Mouse (Mus musculus) stomach, embryonic 16.5 days (tissue): ENCODE data around the gene Als2cl. TPM values are rescaled to one million over a fixed set of nuclear protein-coding genes. Genes with fewer than 3 reads are reported as not detected.

Source experiments
- ATAC-seq: fragments of 200-750 bp; cut with Nextera tagmentation; 2 replicates; pipeline ENCODE4 v1.8.0; 2017; ENCODE audit warnings: moderate number of reproducible peaks, moderate TSS enrichment; ENCODE audit not compliant: insufficient read depth, low FRiP score
- H3K27ac ChIP-seq: fragments of 300-500 bp; sonication (generic); 2 replicates; pipeline ENCODE4 v1.5.1; 2014; ENCODE audit warnings: low read length
- H3K27me3 ChIP-seq: fragments of 300-500 bp; sonication (generic); 2 replicates; pipeline ENCODE4 v1.6.1; 2014; ENCODE audit warnings: low read length, control low read depth, mixed read lengths; ENCODE audit not compliant: control insufficient read depth, insufficient read depth
- H3K36me3 ChIP-seq: fragments of 300-500 bp; sonication (generic); 2 replicates; pipeline ENCODE4 v1.6.1; 2014; ENCODE audit warnings: low read length; ENCODE audit not compliant: control insufficient read depth, insufficient read depth
- H3K4me1 ChIP-seq: fragments of 300-500 bp; sonication (generic); 2 replicates; pipeline ENCODE4 v1.6.1; 2014; ENCODE audit warnings: low read length, control low read depth, mixed read lengths; ENCODE audit not compliant: control insufficient read depth, insufficient read depth
- H3K4me2 ChIP-seq: fragments of 300-500 bp; sonication (generic); 2 replicates; pipeline ENCODE4 v1.6.1; 2014; ENCODE audit warnings: low read depth, low read length, mixed read lengths
- H3K4me3 ChIP-seq: fragments of 300-500 bp; sonication (generic); replicated peaks from 2 replicates; pipeline ENCODE4 v1.5.1; 2014; ENCODE audit warnings: mild to moderate bottlenecking, low read length
- H3K9ac ChIP-seq: fragments of 300-500 bp; sonication (generic); 2 replicates; pipeline ENCODE4 v1.6.1; 2014; ENCODE audit warnings: low read length
- H3K9me3 ChIP-seq: fragments of 300-500 bp; sonication (generic); replicated peaks from 2 replicates; pipeline ENCODE4 v1.6.1; 2016; ENCODE audit warnings: low read length, control low read depth; ENCODE audit not compliant: control insufficient read depth
- WGBS: fragments of 180-500 bp; shearing (Covaris S2); extraction: QIAGEN DNeasy Blood & Tissue Kit; methylation state at CpG from one replicate; pipeline ENCODE4 v1.1.7; 2014; 5-methylcytosine and 5-hydroxymethylcytosine counted together
- polyA plus RNA-seq: library from polyadenylated mRNA; unstranded; fragments of >200 nt; fragmentation: Nextera tagmentation; extraction: Ambion mirVana; gene quantifications from 2 replicates; pipeline ENCODE4 v1.2.1, GENCODE M21; 2015

Gene Als2cl
- polyA plus RNA-seq, 1 experiment from 2014 or later: 8.3 TPM

- no peaks in the 10 kb centered on the region for H3K9me3 ChIP-seq
- H3K4me1 ChIP-seq: no peaks in the 10 kb centered on the region; the same call in 1 of the 2 replicates
- H3K4me3 ChIP-seq: no peak overlapping the region
- no peak overlapping the region for H3K9ac ChIP-seq
- H3K36me3 ChIP-seq: no peaks in the 10 kb centered on the region
- H3K27ac ChIP-seq: no peak overlapping the region
- ATAC-seq: peak; percentile 38; the same call in 1 of the 2 replicates
- 0 out of 2 replicates have a peak overlapping the region, but pooled peaks have one; percentile 14 for H3K4me2 ChIP-seq
- no peaks in the 10 kb centered on the region for H3K27me3 ChIP-seq
- WGBS: 13% methylated on average over 21 of the region's 21 CpGs
These were observed 10.5 kb downstream of the Als2cl start for GRCm38 (mm10) chr9:110890026-110890783.

GRCm38 (mm10) chr9:110891077-110891828, 11.6 kb downstream of the Als2cl start:
- Histone ChIP-seq H3K4me1 (no peaks in the 10 kb centered on the region; the same call in 1 of the 2 replicates), H3K27ac (no peak overlapping the region), H3K4me3 (no peak overlapping the region), H3K27me3 (no peaks in the 10 kb centered on the region), H3K9me3 (no peaks in the 10 kb centered on the region), H3K4me2 (no peak overlapping the region), H3K9ac (no peak overlapping the region), H3K36me3 (no peaks in the 10 kb centered on the region)
- WGBS: 74% methylated on average over 12 of the region's 12 CpGs
- ATAC-seq: no peak

- WGBS: 81% methylated on average over 3 of the region's 3 CpGs
- no peak for ATAC-seq
- H3K4me2 ChIP-seq: no peak overlapping the region
- no peak overlapping the region for H3K4me3 ChIP-seq
- H3K4me1 ChIP-seq: no peaks in the 10 kb centered on the region; the same call in 1 of the 2 replicates
- no peaks in the 10 kb centered on the region for H3K36me3 ChIP-seq
- no peaks in the 10 kb centered on the region for H3K27me3 ChIP-seq
- H3K27ac ChIP-seq: no peak overlapping the region
- no peak overlapping the region for H3K9ac ChIP-seq
- no peaks in the 10 kb centered on the region for H3K9me3 ChIP-seq
These were observed 12.9 kb downstream of the Als2cl start for GRCm38 (mm10) chr9:110892552-110892951.

GRCm38 (mm10) chr9:110893429-110893828, 13.8 kb downstream of the Als2cl start:
- H3K36me3 ChIP-seq: no peaks in the 10 kb centered on the region
- no peak for ATAC-seq
- H3K27ac ChIP-seq: no peak overlapping the region
- H3K27me3 ChIP-seq: no peaks in the 10 kb centered on the region
- H3K4me2 ChIP-seq: no peak overlapping the region
- no peak overlapping the region for H3K4me3 ChIP-seq
- no peaks in the 10 kb centered on the region for H3K9me3 ChIP-seq
- H3K9ac ChIP-seq: no peak overlapping the region
- 58% methylated on average over 10 of the region's 10 CpGs for WGBS
- H3K4me1 ChIP-seq: no peaks in the 10 kb centered on the region; the same call in 1 of the 2 replicates

GRCm38 (mm10) chr9:110895507-110895906, 15.8 kb downstream of the Als2cl start:
- Histone ChIP-seq H3K4me2 (no peak overlapping the region), H3K27me3 (no peaks in the 10 kb centered on the region), H3K9ac (no peak overlapping the region), H3K9me3 (no peaks in the 10 kb centered on the region), H3K4me1 (no peaks in the 10 kb centered on the region), H3K27ac (no peak overlapping the region), H3K36me3 (no peaks in the 10 kb centered on the region), H3K4me3 (no peak overlapping the region)
- WGBS: 52% methylated on average over 5 of the region's 5 CpGs
- no peak for ATAC-seq

GRCm38 (mm10) chr9:110895994-110896393, 16.3 kb downstream of the Als2cl start:
- no peak for ATAC-seq
- H3K4me3 ChIP-seq: no peak overlapping the region
- H3K4me1 ChIP-seq: no peaks in the 10 kb centered on the region
- WGBS: 24% methylated on average over 7 of the region's 7 CpGs
- no peaks in the 10 kb centered on the region for H3K36me3 ChIP-seq
- H3K27ac ChIP-seq: no peak overlapping the region
- H3K27me3 ChIP-seq: no peaks in the 10 kb centered on the region
- no peak overlapping the region for H3K9ac ChIP-seq
- H3K4me2 ChIP-seq: no peak overlapping the region
- H3K9me3 ChIP-seq: no peaks in the 10 kb centered on the region

- Histone ChIP-seq H3K27me3 (no peaks in the 10 kb centered on the region), H3K9ac (no peak overlapping the region), H3K4me2 (no peak overlapping the region), H3K27ac (no peak overlapping the region), H3K9me3 (no peaks in the 10 kb centered on the region), H3K4me3 (no peak overlapping the region), H3K36me3 (no peaks in the 10 kb centered on the region), H3K4me1 (no peaks in the 10 kb centered on the region)
- 15% methylated on average over 6 of the region's 6 CpGs for WGBS
- ATAC-seq: peak; percentile 4; the same call in 1 of the 2 replicates
These were observed 16.9 kb downstream of the Als2cl start for GRCm38 (mm10) chr9:110896595-110896994.

- Histone ChIP-seq H3K4me2 (no peak overlapping the region), H3K4me1 (no peaks in the 10 kb centered on the region), H3K36me3 (no peaks in the 10 kb centered on the region), H3K9me3 (no peaks in the 10 kb centered on the region), H3K27me3 (no peaks in the 10 kb centered on the region), H3K9ac (no peak overlapping the region), H3K27ac (no peak overlapping the region), H3K4me3 (no peak overlapping the region)
- 59% methylated on average over 10 of the region's 10 CpGs for WGBS
- ATAC-seq: no peak
These were observed 19.9 kb downstream of the Als2cl start for GRCm38 (mm10) chr9:110899451-110900008.

GRCm38 (mm10) chr9:110901204-110901603, 21.5 kb downstream of the Als2cl start:
- WGBS: 91% methylated on average over 6 of the region's 6 CpGs
- no peak overlapping the region for H3K27ac ChIP-seq
- no peak for ATAC-seq
- no peak overlapping the region for H3K9ac ChIP-seq
- H3K4me2 ChIP-seq: no peak overlapping the region
- H3K4me3 ChIP-seq: no peak overlapping the region
- no peaks in the 10 kb centered on the region for H3K4me1 ChIP-seq
- no peaks in the 10 kb centered on the region for H3K9me3 ChIP-seq
- no peaks in the 10 kb centered on the region for H3K27me3 ChIP-seq
- H3K36me3 ChIP-seq: no peaks in the 10 kb centered on the region
